Mouse (Mus musculus): ENCODE measurements at regions not wholly inside any gene's neighbourhood (a gene's known extent, or its start where the extent isn't known, plus 50 kb on each side); places are given as distances from the start of the nearest gene placed in this dataset.
A peak's percentile ranks its signal among the peaks of the same experiment; 100 is the strongest.

GRCm38 (mm10) chr1:13927964-13928363 lies 2165.2 kb downstream of the 4930444P10Rik start:
- no peak overlapping the region for H3K4me2 ChIP-seq
- H3K36me3 ChIP-seq (ENCODE audit: control insufficient read depth, insufficient read depth, low read length) = no peaks in the 10 kb centered on the region
- H3K27me3 ChIP-seq (ENCODE audit: control insufficient read depth, insufficient read depth, low read length) = no peaks in the 10 kb centered on the region
- H3K9ac ChIP-seq (ENCODE audit: low read depth, low read length) = no peak overlapping the region
- H3K4me3 ChIP-seq (ENCODE audit: low read depth, low read length) = no peak overlapping the region
- H3K4me1 ChIP-seq (ENCODE audit: control insufficient read depth, insufficient read depth, low read length) = no peaks in the 10 kb centered on the region
- no peak for ATAC-seq (replicated peaks; ENCODE audit: insufficient number of reproducible peaks, low FRiP score, low TSS enrichment)
- 58% methylated on average over 2 of the region's 2 CpGs for WGBS (ENCODE audit: insufficient replicate concordance)
- no peak overlapping the region for H3K27ac ChIP-seq (ENCODE audit: low read depth, low read length)
- no peaks in the 10 kb centered on the region for H3K9me3 ChIP-seq (replicated peaks; ENCODE audit: control insufficient read depth, low read length)

GRCm38 (mm10) chr1:13925994-13926393 lies 2167.1 kb downstream of the 4930444P10Rik start:
- Histone ChIP-seq H3K27ac (ENCODE audit: low read depth, low read length) (no peak overlapping the region), H3K36me3 (ENCODE audit: control insufficient read depth, insufficient read depth, low read length) (no peaks in the 10 kb centered on the region), H3K4me1 (ENCODE audit: control insufficient read depth, insufficient read depth, low read length) (no peaks in the 10 kb centered on the region), H3K4me3 (ENCODE audit: low read depth, low read length) (no peak overlapping the region), H3K4me2 (no peak overlapping the region), H3K9ac (ENCODE audit: low read depth, low read length) (no peak overlapping the region), H3K9me3 (replicated peaks; ENCODE audit: control insufficient read depth, low read length) (no peaks in the 10 kb centered on the region), H3K27me3 (ENCODE audit: control insufficient read depth, insufficient read depth, low read length) (no peaks in the 10 kb centered on the region)
- peak; percentile 46; the same call in 1 of the 2 replicates for ATAC-seq (replicated peaks; ENCODE audit: insufficient number of reproducible peaks, low FRiP score, low TSS enrichment)
- WGBS (ENCODE audit: insufficient replicate concordance) = 52% methylated on average over 2 of the region's 2 CpGs

GRCm38 (mm10) chr1:13915216-13915615 lies 2177.9 kb downstream of the 4930444P10Rik start:
- ATAC-seq (replicated peaks; ENCODE audit: insufficient number of reproducible peaks, low FRiP score, low TSS enrichment) = no peak

GRCm38 (mm10) chr1:13879126-13879525 lies 2214.0 kb downstream of the 4930444P10Rik start:
- no peak overlapping the region for H3K27ac ChIP-seq (ENCODE audit: low read depth, low read length)
- no peaks in the 10 kb centered on the region for H3K27me3 ChIP-seq (ENCODE audit: control insufficient read depth, insufficient read depth, low read length)
- no peak for ATAC-seq (replicated peaks; ENCODE audit: insufficient number of reproducible peaks, low FRiP score, low TSS enrichment)
- H3K9ac ChIP-seq (ENCODE audit: low read depth, low read length) = no peak overlapping the region
- no peaks in the 10 kb centered on the region for H3K4me1 ChIP-seq (ENCODE audit: control insufficient read depth, insufficient read depth, low read length)
- WGBS (ENCODE audit: insufficient replicate concordance) = 72% methylated on average over 2 of the region's 2 CpGs
- H3K36me3 ChIP-seq (ENCODE audit: control insufficient read depth, insufficient read depth, low read length) = no peaks in the 10 kb centered on the region
- no peaks in the 10 kb centered on the region for H3K9me3 ChIP-seq (replicated peaks; ENCODE audit: control insufficient read depth, low read length)
- H3K4me2 ChIP-seq = no peak overlapping the region
- no peak overlapping the region for H3K4me3 ChIP-seq (ENCODE audit: low read depth, low read length)

More at GRCm38 (mm10) chr1:13915216-13915615, 2177.9 kb downstream of the 4930444P10Rik start:
- 85% methylated on average over 5 of the region's 5 CpGs for WGBS (ENCODE audit: insufficient replicate concordance)
- H3K9ac ChIP-seq (ENCODE audit: low read depth, low read length) = no peak overlapping the region
- H3K4me1 ChIP-seq (ENCODE audit: control insufficient read depth, insufficient read depth, low read length) = no peaks in the 10 kb centered on the region
- H3K4me2 ChIP-seq = no peak overlapping the region
- no peaks in the 10 kb centered on the region for H3K36me3 ChIP-seq (ENCODE audit: control insufficient read depth, insufficient read depth, low read length)
- no peak overlapping the region for H3K27ac ChIP-seq (ENCODE audit: low read depth, low read length)
- no peaks in the 10 kb centered on the region for H3K9me3 ChIP-seq (replicated peaks; ENCODE audit: control insufficient read depth, low read length)
- no peaks in the 10 kb centered on the region for H3K27me3 ChIP-seq (ENCODE audit: control insufficient read depth, insufficient read depth, low read length)
- H3K4me3 ChIP-seq (ENCODE audit: low read depth, low read length) = no peak overlapping the region

- Histone ChIP-seq H3K4me3 (ENCODE audit: low read depth, low read length) (no peak overlapping the region), H3K27ac (ENCODE audit: low read depth, low read length) (no peak overlapping the region), H3K9ac (ENCODE audit: low read depth, low read length) (no peak overlapping the region), H3K4me2 (no peak overlapping the region), H3K36me3 (ENCODE audit: control insufficient read depth, insufficient read depth, low read length) (no peaks in the 10 kb centered on the region), H3K9me3 (replicated peaks; ENCODE audit: control insufficient read depth, low read length) (no peaks in the 10 kb centered on the region), H3K4me1 (ENCODE audit: control insufficient read depth, insufficient read depth, low read length) (no peaks in the 10 kb centered on the region), H3K27me3 (ENCODE audit: control insufficient read depth, insufficient read depth, low read length) (no peaks in the 10 kb centered on the region)
- ATAC-seq (replicated peaks; ENCODE audit: insufficient number of reproducible peaks, low FRiP score, low TSS enrichment) = no peak
These were observed 2219.2 kb downstream of the 4930444P10Rik start for GRCm38 (mm10) chr1:13873925-13874324.

GRCm38 (mm10) chr1:13872536-13872935 lies 2220.6 kb downstream of the 4930444P10Rik start:
- ATAC-seq (replicated peaks; ENCODE audit: insufficient number of reproducible peaks, low FRiP score, low TSS enrichment) = no peak
- no peak overlapping the region for H3K4me3 ChIP-seq (ENCODE audit: low read depth, low read length)
- H3K9me3 ChIP-seq (replicated peaks; ENCODE audit: control insufficient read depth, low read length) = no peaks in the 10 kb centered on the region
- no peak overlapping the region for H3K27ac ChIP-seq (ENCODE audit: low read depth, low read length)
- H3K27me3 ChIP-seq (ENCODE audit: control insufficient read depth, insufficient read depth, low read length) = no peaks in the 10 kb centered on the region
- no peak overlapping the region for H3K9ac ChIP-seq (ENCODE audit: low read depth, low read length)
- H3K4me2 ChIP-seq = no peak overlapping the region
- no peaks in the 10 kb centered on the region for H3K4me1 ChIP-seq (ENCODE audit: control insufficient read depth, insufficient read depth, low read length)
- H3K36me3 ChIP-seq (ENCODE audit: control insufficient read depth, insufficient read depth, low read length) = no peaks in the 10 kb centered on the region

DNA sequence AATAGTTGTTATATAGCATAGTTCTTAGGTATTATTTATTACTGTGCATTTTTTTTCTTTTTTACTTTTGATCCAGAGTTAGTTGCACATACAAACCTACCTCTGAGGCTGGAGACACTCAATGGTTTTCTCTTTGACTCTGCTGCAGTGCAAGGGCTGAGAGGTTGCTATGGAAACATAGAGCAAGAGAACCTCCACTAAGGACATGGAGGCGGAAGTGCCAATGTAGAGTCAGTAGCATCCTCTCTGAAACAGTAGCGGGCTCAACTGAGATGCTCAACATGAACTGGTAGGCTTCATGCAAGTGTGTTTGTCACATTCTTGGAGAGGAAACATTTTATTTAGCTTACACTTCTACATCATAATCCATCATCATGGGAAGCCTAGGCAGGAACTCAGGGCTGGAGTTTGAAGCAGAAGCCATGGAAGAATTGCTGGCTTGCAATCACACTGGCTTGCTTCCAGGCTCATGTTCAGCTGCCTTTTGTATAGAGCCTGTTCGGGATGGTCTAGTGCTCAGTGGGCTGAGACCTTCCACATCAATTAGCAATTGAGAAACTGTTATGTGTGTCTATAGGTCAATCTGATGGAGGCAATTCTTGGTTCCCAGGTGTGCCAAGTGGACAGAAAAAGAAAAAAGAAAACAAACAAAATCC lies 2222.4 kb downstream of the 4930444P10Rik start:
- Histone ChIP-seq H3K27me3 (ENCODE audit: control insufficient read depth, insufficient read depth, low read length) (no peaks in the 10 kb centered on the region), H3K4me1 (ENCODE audit: control insufficient read depth, insufficient read depth, low read length) (no peaks in the 10 kb centered on the region), H3K27ac (ENCODE audit: low read depth, low read length) (no peak overlapping the region), H3K9ac (ENCODE audit: low read depth, low read length) (no peak overlapping the region), H3K9me3 (replicated peaks; ENCODE audit: control insufficient read depth, low read length) (no peaks in the 10 kb centered on the region), H3K36me3 (ENCODE audit: control insufficient read depth, insufficient read depth, low read length) (no peaks in the 10 kb centered on the region), H3K4me3 (ENCODE audit: low read depth, low read length) (no peak overlapping the region), H3K4me2 (no peak overlapping the region)
- ATAC-seq (replicated peaks; ENCODE audit: insufficient number of reproducible peaks, low FRiP score, low TSS enrichment) = no peak
- whole genome bisulfite sequencing (ENCODE audit: insufficient replicate concordance) = 81% methylated on average over 3 of the region's 3 CpGs

- Histone ChIP-seq H3K27ac (ENCODE audit: low read depth, low read length) (no peak overlapping the region), H3K4me1 (ENCODE audit: control insufficient read depth, insufficient read depth, low read length) (no peaks in the 10 kb centered on the region), H3K9me3 (replicated peaks; ENCODE audit: control insufficient read depth, low read length) (no peaks in the 10 kb centered on the region), H3K36me3 (ENCODE audit: control insufficient read depth, insufficient read depth, low read length) (no peaks in the 10 kb centered on the region), H3K4me2 (no peak overlapping the region), H3K9ac (ENCODE audit: low read depth, low read length) (no peak overlapping the region), H3K4me3 (ENCODE audit: low read depth, low read length) (no peak overlapping the region), H3K27me3 (ENCODE audit: control insufficient read depth, insufficient read depth, low read length) (no peaks in the 10 kb centered on the region)
- ATAC-seq (replicated peaks; ENCODE audit: insufficient number of reproducible peaks, low FRiP score, low TSS enrichment) = no peak
These were observed 2227.4 kb downstream of the 4930444P10Rik start for GRCm38 (mm10) chr1:13865713-13866112.

DNA sequence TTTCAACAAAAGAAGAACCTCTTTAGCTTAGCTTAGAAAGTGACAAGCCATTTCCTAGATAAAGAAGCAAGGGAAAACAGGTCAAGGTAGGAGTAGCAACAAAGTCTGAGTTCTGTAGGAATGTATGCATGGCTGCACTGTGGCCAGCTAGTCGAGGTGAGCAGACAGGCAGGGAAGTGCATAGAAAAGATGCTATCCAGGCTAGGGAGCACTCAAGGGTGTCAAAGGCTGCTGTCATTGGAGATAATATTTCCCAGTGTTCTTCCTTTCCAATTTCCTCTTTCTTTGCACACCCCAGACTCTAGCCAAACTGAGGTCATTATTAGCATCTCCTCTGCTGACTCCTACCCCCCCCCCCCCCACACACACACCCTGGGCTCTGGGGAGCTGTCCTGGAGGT lies 2229.4 kb downstream of the 4930444P10Rik start:
- no peaks in the 10 kb centered on the region for H3K4me1 ChIP-seq (ENCODE audit: control insufficient read depth, insufficient read depth, low read length)
- no peak for ATAC-seq (replicated peaks; ENCODE audit: insufficient number of reproducible peaks, low FRiP score, low TSS enrichment)

More for the DNA sequence above, 2229.4 kb downstream of the 4930444P10Rik start:
- Histone ChIP-seq H3K4me3 (ENCODE audit: low read depth, low read length) (no peak overlapping the region), H3K4me2 (no peak overlapping the region), H3K9me3 (replicated peaks; ENCODE audit: control insufficient read depth, low read length) (no peaks in the 10 kb centered on the region), H3K27me3 (ENCODE audit: control insufficient read depth, insufficient read depth, low read length) (no peaks in the 10 kb centered on the region), H3K36me3 (ENCODE audit: control insufficient read depth, insufficient read depth, low read length) (no peaks in the 10 kb centered on the region), H3K9ac (ENCODE audit: low read depth, low read length) (no peak overlapping the region), H3K27ac (ENCODE audit: low read depth, low read length) (no peak overlapping the region)
- WGBS (ENCODE audit: insufficient replicate concordance) = 43% methylated on average over 1 of the region's 1 CpGs
